Mouse (Mus musculus) midbrain, embryonic 16.5 days (tissue): ENCODE results near the gene Sp3. TPM values are rescaled to one million over a fixed set of nuclear protein-coding genes. Genes with fewer than 3 reads are reported as not detected.

Experiments used
- ATAC-seq: fragments of 200-750 bp; cut with Nextera tagmentation; 2 replicates; pipeline ENCODE4 v1.8.0; 2017; ENCODE audit warnings: moderate TSS enrichment
- H3K27ac ChIP-seq: fragments of 300-500 bp; sonication (generic); 2 replicates; pipeline ENCODE4 v1.5.1; 2014; ENCODE audit warnings: mild to moderate bottlenecking, low read length, mixed read lengths
- H3K27me3 ChIP-seq: fragments of 300-500 bp; sonication (generic); 2 replicates; pipeline ENCODE4 v1.6.1; 2014; ENCODE audit warnings: low read depth, low read length, mixed read lengths; ENCODE audit not compliant: control insufficient read depth, insufficient read depth
- H3K36me3 ChIP-seq: fragments of 300-500 bp; sonication (generic); 2 replicates; pipeline ENCODE4 v1.6.1; 2014; ENCODE audit warnings: mild to moderate bottlenecking, low read length, moderate library complexity, mixed read lengths; ENCODE audit not compliant: control insufficient read depth, insufficient read depth
- H3K4me1 ChIP-seq: fragments of 300-500 bp; sonication (generic); 2 replicates; pipeline ENCODE4 v1.6.1; 2014; ENCODE audit warnings: mild to moderate bottlenecking, low read length, mixed read lengths; ENCODE audit not compliant: control insufficient read depth, insufficient read depth
- H3K4me2 ChIP-seq: fragments of 300-500 bp; sonication (generic); 2 replicates; pipeline ENCODE4 v1.6.1; 2014; ENCODE audit warnings: mild to moderate bottlenecking, low read length, mixed read lengths
- H3K4me3 ChIP-seq: fragments of 300-500 bp; sonication (generic); 2 replicates; pipeline ENCODE4 v1.5.1; 2014; ENCODE audit warnings: low read depth, mild to moderate bottlenecking, low read length, moderate library complexity, mixed read lengths
- H3K9ac ChIP-seq: fragments of 300-500 bp; sonication (generic); 2 replicates; pipeline ENCODE4 v1.6.1; 2014; ENCODE audit warnings: low read depth, low read length, mixed read lengths
- H3K9me3 ChIP-seq: fragments of 300-500 bp; sonication (generic); replicated peaks from 2 replicates; pipeline ENCODE4 v1.6.1; 2014; ENCODE audit warnings: mild to moderate bottlenecking, low read length, mixed read lengths; ENCODE audit not compliant: control insufficient read depth, poor library complexity, severe bottlenecking
- WGBS: fragments of 180-500 bp; shearing (Covaris S2); extraction: QIAGEN DNeasy Blood & Tissue Kit; methylation state at CpG from one replicate; pipeline ENCODE4 v1.1.7; 2014; 5-methylcytosine and 5-hydroxymethylcytosine counted together
- polyA plus RNA-seq: library from polyadenylated mRNA; unstranded; fragments of >200 nt; fragmentation: Nextera tagmentation; extraction: Ambion mirVana; gene quantifications from 2 replicates; pipeline ENCODE4 v1.2.1, GENCODE M21; 2015

The Sp3 gene
- polyA plus RNA-seq, 1 experiment from 2014 or later: 31.1 TPM

GRCm38 (mm10) chr2:72970302-72970701 is 9.9 kb downstream of the Sp3 start:
- H3K27me3 ChIP-seq: no peaks in the 10 kb centered on the region
- no peak overlapping the region for H3K4me3 ChIP-seq
- no peak for ATAC-seq
- peaks cover 13% of the 10 kb centered on the region for H3K36me3 ChIP-seq
- H3K4me1 ChIP-seq: peaks cover 11% of the 10 kb centered on the region
- no peak overlapping the region for H3K4me2 ChIP-seq
- no peak overlapping the region for H3K9ac ChIP-seq
- no peaks in the 10 kb centered on the region for H3K9me3 ChIP-seq
- WGBS: 93% methylated on average over 4 of the region's 4 CpGs
- H3K27ac ChIP-seq: no peak overlapping the region

GRCm38 (mm10) chr2:72968536-72968935 is 11.7 kb downstream of the Sp3 start:
- ATAC-seq: no peak
- Histone ChIP-seq H3K9ac (no peak overlapping the region), H3K4me2 (no peak overlapping the region), H3K9me3 (no peaks in the 10 kb centered on the region), H3K4me1 (peaks cover 7% of the 10 kb centered on the region), H3K27ac (no peak overlapping the region), H3K27me3 (no peaks in the 10 kb centered on the region), H3K4me3 (no peak overlapping the region), H3K36me3 (peaks cover 13% of the 10 kb centered on the region)
- WGBS: 98% methylated on average over 1 of the region's 1 CpGs

DNA sequence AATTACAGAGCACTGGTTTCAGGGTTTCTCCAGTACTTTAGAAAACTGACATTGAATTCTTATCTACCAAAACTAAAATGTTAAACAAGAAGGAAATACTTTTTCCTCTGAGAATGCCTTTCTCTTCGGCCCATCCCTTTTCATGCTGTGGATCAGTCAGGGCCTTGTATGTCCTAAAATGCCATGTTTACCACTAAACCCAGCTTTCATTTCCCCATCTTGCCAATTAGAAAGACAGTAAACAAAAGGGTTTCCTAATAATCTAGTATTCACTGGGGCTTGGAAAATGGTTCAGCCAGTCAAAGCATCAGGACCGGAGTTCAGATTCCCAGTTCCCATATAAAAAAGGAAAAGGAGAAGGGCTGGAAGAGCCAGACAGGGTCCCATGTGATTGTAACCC is 14.8 kb downstream of the Sp3 start:
- Histone ChIP-seq H3K9me3 (no peaks in the 10 kb centered on the region), H3K27me3 (no peaks in the 10 kb centered on the region), H3K4me3 (no peak overlapping the region), H3K4me1 (peaks cover 7% of the 10 kb centered on the region), H3K27ac (no peak overlapping the region), H3K4me2 (no peak overlapping the region), H3K36me3 (peaks cover 5% of the 10 kb centered on the region), H3K9ac (no peak overlapping the region)
- no peak for ATAC-seq
- 92% methylated on average over 2 of the region's 2 CpGs for WGBS

- Histone ChIP-seq H3K27me3 (no peaks in the 10 kb centered on the region), H3K9me3 (no peaks in the 10 kb centered on the region), H3K27ac (no peak overlapping the region), H3K4me1 (no peaks in the 10 kb centered on the region; the same call in 1 of the 2 replicates), H3K9ac (no peak overlapping the region), H3K4me2 (no peak overlapping the region), H3K36me3 (no peaks in the 10 kb centered on the region), H3K4me3 (no peak overlapping the region)
- ATAC-seq: no peak
- WGBS: over 99% methylated on average over 3 of the region's 3 CpGs
Measured at GRCm38 (mm10) chr2:72956415-72956814, 23.8 kb downstream of the Sp3 start.

DNA sequence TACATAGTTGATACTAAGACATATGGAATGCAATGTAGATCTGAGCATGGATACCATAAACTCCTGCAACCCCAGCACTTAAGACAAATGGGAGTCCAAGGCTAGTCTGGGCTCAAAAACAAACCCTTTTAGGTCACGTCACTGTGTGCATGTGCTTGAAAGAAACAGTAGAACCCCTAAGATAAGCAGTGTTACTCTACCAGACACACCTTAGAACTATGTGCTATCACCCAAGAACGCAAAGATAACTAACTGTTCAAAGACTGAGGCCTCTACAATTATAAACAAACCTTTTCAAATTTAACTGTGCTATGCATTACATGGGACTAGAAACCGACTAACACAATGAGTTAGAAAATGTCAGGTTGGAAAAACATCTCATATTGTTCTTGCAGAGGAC is 27.3 kb downstream of the Sp3 start:
- Histone ChIP-seq H3K9me3 (no peaks in the 10 kb centered on the region), H3K4me1 (no peaks in the 10 kb centered on the region; the same call in 1 of the 2 replicates), H3K4me2 (no peak overlapping the region), H3K27me3 (no peaks in the 10 kb centered on the region), H3K4me3 (no peak overlapping the region), H3K27ac (no peak overlapping the region), H3K36me3 (no peaks in the 10 kb centered on the region), H3K9ac (no peak overlapping the region)
- WGBS: 94% methylated on average over 3 of the region's 3 CpGs
- no peak for ATAC-seq

DNA sequence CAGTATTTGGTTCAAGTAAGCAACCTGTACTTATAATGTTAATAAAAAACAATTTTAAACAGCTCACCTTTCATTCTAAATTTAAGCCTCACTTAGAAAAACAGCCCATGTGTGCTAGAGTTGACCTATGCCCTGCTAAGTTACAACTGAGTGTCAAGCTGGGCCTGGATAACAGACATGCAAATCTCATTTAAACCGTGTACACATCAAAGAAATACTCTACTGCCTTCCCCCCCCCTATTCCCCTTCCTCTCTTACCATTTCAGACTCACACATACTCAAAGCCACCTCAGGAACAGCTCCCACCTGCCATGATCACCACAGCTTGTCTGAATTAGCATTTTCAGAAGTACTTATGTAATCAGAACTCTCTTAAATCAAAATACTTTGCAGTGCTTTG is 44.3 kb downstream of the Sp3 start:
- 0% methylated on average over 1 of the region's 1 CpGs for WGBS
- H3K4me3 ChIP-seq: no peak overlapping the region
- no peak for ATAC-seq
- H3K36me3 ChIP-seq: 0 out of 2 replicates have a peak, but pooled peaks cover 4% of the 10 kb centered on the region
- no peak overlapping the region for H3K4me2 ChIP-seq
- H3K27ac ChIP-seq: no peak overlapping the region
- H3K9me3 ChIP-seq: no peaks in the 10 kb centered on the region
- H3K9ac ChIP-seq: no peak overlapping the region
- H3K4me1 ChIP-seq: no peaks in the 10 kb centered on the region
- H3K27me3 ChIP-seq: no peaks in the 10 kb centered on the region

DNA sequence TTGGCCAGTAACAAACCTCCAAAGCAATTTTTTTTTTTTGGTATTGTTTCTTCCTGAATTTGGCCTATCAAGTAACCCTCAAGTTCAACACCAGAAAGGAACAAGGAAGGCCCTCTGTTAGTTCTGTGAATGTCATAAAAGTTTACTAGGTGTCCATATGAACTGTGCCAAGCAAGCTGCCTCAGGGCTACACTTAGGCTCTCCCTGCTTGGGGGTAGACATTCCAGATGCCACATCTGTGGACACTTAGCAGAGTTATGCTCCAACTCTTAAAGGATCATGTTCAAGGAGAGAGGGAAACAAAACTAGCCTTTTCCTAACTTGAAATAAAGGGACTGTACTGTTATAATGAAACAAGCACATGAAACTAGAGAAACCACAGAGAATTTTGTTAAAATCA is 48.1 kb downstream of the Sp3 start:
- ATAC-seq: no peak
- no peak overlapping the region for H3K27ac ChIP-seq
- H3K4me3 ChIP-seq: no peak overlapping the region
- H3K36me3 ChIP-seq: no peaks in the 10 kb centered on the region
- no peaks in the 10 kb centered on the region for H3K9me3 ChIP-seq
- no peaks in the 10 kb centered on the region for H3K27me3 ChIP-seq
- H3K4me1 ChIP-seq: no peaks in the 10 kb centered on the region
- H3K9ac ChIP-seq: no peak overlapping the region
- H3K4me2 ChIP-seq: no peak overlapping the region

- Histone ChIP-seq H3K4me3 (no peak overlapping the region), H3K27ac (no peak overlapping the region), H3K9me3 (no peaks in the 10 kb centered on the region), H3K9ac (no peak overlapping the region), H3K4me2 (no peak overlapping the region), H3K36me3 (no peaks in the 10 kb centered on the region), H3K4me1 (no peaks in the 10 kb centered on the region), H3K27me3 (no peaks in the 10 kb centered on the region)
- 64% methylated on average over 10 of the region's 10 CpGs for WGBS
- ATAC-seq: no peak
Measured at GRCm38 (mm10) chr2:72924981-72925380, 55.3 kb downstream of the Sp3 start.

DNA sequence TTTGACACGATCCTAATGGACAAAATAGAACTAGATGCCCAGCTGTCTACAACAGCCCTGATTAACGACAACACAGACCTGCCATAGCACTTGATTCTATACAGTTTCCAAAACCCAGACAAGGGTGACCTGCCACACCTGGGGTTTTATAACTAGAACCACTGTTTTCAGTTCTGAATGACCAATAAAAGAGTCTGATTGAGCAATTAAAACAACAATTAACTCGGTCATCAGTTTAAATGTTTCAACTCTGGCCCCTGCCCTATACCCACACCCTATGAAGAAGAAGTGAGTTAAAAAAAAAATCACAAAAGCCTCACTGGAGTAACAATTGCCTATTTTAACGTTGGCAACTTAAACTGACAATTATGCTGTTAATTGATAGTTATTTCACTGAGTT is 64.1 kb downstream of the Sp3 start:
- ATAC-seq: no peak
- no peaks in the 10 kb centered on the region for H3K4me1 ChIP-seq
- H3K9ac ChIP-seq: no peak overlapping the region
- no peak overlapping the region for H3K4me3 ChIP-seq
- H3K27me3 ChIP-seq: no peaks in the 10 kb centered on the region
- no peak overlapping the region for H3K4me2 ChIP-seq
- 79% methylated on average over 4 of the region's 4 CpGs for WGBS
- no peaks in the 10 kb centered on the region for H3K36me3 ChIP-seq
- no peaks in the 10 kb centered on the region for H3K9me3 ChIP-seq
- H3K27ac ChIP-seq: no peak overlapping the region
